Mouse (Mus musculus) megakaryocyte, embryonic 14.5 days (primary cell): ENCODE measurements around the gene Tenm3. TPM values are rescaled to one million over a fixed set of nuclear protein-coding genes. Genes with fewer than 3 reads are reported as not detected.

ENCODE experiments used
- H3K27me3 ChIP-seq: replicated peaks from 2 replicates; pipeline ENCODE3; 2012; ENCODE audit warnings: inconsistent platforms
- H3K36me3 ChIP-seq: replicated peaks from 2 replicates; pipeline ENCODE3; 2012; ENCODE audit warnings: low read length, inconsistent platforms, mixed read lengths
- H3K4me1 ChIP-seq: 2 replicates; pipeline ENCODE4 v1.6.1; 2012; ENCODE audit warnings: inconsistent platforms
- H3K4me3 ChIP-seq: replicated peaks from 2 replicates; pipeline ENCODE3; 2012; ENCODE audit warnings: moderate library complexity, mild to moderate bottlenecking, inconsistent platforms
- H3K9me3 ChIP-seq: 2 replicates; pipeline ENCODE4 v1.6.1; 2012; ENCODE audit warnings: inconsistent platforms
- FLI1 ChIP-seq: IDR thresholded peaks from 2 replicates; pipeline ENCODE4 v1.6.1; 2012; ENCODE audit warnings: low read length, inconsistent platforms, mixed read lengths
- GATA1 ChIP-seq: IDR thresholded peaks from 3 replicates; pipeline ENCODE4 v1.6.1; 2012; ENCODE audit warnings: mixed read lengths, low read length, inconsistent platforms, borderline replicate concordance
- polyA plus RNA-seq: library from polyadenylated mRNA; stranded (reverse); fragments of >175 nt; gene quantifications from 2 replicates; pipeline ENCODE4 v1.2.3, GENCODE M21; 2012; ENCODE audit warnings: low replicate concordance; ENCODE audit not compliant: insufficient read depth

The Tenm3 gene
- polyA plus RNA-seq, 1 experiment, result 0.39 TPM

DNA sequence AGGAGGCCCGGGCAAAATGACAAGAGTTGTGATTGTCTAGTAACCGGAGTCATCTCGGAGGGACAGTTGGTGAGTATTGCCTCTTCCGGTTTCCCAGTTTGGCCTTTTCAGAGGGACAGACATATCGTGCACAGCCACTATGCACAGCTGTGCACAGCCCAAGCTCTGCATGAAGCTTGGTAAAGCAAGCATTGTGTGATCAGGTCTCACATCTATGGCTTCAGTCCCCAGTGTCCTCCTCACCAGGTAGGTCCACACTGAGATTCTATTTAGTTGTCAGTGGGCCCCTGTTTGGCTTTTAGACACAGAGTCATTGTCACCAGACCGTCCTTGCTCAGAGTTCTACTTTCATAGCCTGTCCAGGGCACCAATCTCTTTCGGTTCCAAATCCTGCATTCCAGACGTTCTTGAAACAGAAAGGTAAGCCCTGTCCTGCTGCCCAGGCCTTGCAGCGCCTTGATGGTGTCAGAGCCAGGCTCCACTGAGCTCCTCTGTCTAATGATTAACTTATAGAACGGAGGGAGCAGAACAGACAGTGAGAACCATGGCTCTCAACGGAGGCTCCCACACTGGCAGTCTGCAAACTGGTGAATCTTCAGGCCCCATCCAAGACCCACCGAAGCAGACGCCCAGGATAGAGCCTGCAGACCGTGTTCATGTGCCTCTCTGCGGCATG is 240.4 kb downstream of the Tenm3 start:
- H3K4me3 ChIP-seq, result no peak overlapping the region
- no peaks in the 10 kb centered on the region for H3K4me1 ChIP-seq
- H3K36me3 ChIP-seq, result no peaks in the 10 kb centered on the region
- H3K9me3 ChIP-seq, result peaks cover 40% of the 10 kb centered on the region
- TF ChIP-seq GATA1 (no peak), FLI1 (no peak)
- H3K27me3 ChIP-seq, result no peaks in the 10 kb centered on the region

DNA sequence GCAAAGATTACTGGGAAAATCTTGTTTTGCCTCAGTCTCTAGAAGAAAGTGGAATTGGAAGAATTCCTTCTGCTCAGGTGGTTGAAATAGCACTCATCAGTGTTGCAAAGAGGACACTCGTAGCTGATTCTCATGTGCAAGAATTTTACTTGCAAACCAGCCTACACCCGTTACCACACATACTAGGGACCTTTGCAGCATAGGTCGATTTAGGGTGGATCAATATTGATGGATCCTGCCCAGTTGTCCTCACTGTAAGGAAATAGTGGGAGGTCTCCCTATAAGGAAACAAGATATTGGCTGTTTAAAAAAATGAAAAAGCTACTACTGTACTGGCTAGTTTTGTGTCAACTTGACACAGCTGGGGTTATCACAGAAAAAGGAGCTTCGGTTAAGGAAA is 242.1 kb downstream of the Tenm3 start:
- TF ChIP-seq FLI1, result no peak
- TF ChIP-seq GATA1, result no peak

DNA sequence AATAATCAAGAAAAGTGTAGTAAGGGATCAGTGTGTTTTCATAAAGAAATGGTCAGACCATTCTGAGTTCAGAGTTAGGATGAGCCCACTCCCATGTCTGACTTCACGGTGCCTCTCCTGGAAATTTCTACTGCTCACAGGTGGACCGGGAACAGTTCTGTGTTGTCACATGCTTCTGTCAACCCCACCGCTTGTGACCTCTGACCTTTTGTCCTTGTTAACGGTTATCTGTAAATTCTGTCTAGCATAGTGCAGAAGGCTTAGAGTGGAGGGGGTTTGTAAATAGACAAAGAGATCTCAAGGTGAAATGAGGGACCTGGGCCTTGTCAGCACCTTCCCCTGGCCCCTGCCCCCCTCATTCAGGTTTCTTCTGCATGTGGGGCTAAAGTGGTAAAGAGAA is 244.7 kb downstream of the Tenm3 start:
- Histone ChIP-seq H3K4me3 (no peak overlapping the region), H3K9me3 (peaks cover 37% of the 10 kb centered on the region), H3K36me3 (no peaks in the 10 kb centered on the region), H3K4me1 (no peaks in the 10 kb centered on the region), H3K27me3 (no peaks in the 10 kb centered on the region)
- TF ChIP-seq FLI1, result no peak
- no peak for TF ChIP-seq GATA1

More for the DNA sequence above, 242.1 kb downstream of the Tenm3 start:
- no peaks in the 10 kb centered on the region for H3K27me3 ChIP-seq
- peaks cover 37% of the 10 kb centered on the region for H3K9me3 ChIP-seq
- H3K36me3 ChIP-seq, result no peaks in the 10 kb centered on the region
- no peaks in the 10 kb centered on the region for H3K4me1 ChIP-seq
- no peak overlapping the region for H3K4me3 ChIP-seq

DNA sequence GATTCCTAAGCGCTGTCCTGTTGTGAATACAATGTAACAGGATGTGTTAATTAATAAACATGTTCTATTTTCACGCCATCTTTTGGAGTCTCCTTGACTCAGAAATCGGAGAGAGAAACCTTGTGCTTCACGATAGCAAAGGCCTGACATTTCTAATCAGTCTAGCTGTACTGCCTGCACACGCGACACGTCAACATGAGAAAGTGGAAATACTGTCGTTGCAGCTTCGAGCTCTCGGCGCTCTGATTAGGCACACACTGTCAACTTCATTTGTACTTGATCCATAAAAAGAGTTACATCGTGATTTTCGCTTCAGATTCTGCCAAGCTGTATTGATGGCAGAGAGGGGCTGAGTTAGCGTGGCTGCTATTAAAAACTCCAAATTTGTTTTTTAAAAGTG is 247.4 kb downstream of the Tenm3 start:
- Histone ChIP-seq H3K27me3 (no peaks in the 10 kb centered on the region), H3K36me3 (no peaks in the 10 kb centered on the region), H3K4me3 (no peak overlapping the region), H3K9me3 (peaks cover 21% of the 10 kb centered on the region), H3K4me1 (no peaks in the 10 kb centered on the region)
- TF ChIP-seq GATA1 (no peak), FLI1 (no peak)

DNA sequence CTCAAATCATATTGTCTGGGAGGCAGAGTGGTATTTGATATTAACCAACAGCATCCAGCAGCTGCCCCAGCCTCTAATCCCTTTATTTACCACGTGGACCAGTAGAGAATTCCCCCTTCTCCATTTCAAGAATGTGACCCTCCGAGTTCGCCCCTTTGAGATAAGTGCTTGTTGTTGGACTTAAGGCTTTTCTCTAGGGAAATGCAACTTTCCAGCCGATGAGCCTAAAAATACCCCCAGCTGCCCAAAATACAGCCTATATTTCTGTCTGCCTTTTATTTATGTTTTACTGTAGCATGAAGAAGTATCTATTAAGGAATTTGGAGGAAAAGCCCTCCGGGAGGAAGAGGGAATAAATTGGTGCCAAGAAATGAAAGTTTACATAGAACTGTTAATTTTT is 251.9 kb downstream of the Tenm3 start:
- peaks cover 41% of the 10 kb centered on the region for H3K9me3 ChIP-seq

DNA sequence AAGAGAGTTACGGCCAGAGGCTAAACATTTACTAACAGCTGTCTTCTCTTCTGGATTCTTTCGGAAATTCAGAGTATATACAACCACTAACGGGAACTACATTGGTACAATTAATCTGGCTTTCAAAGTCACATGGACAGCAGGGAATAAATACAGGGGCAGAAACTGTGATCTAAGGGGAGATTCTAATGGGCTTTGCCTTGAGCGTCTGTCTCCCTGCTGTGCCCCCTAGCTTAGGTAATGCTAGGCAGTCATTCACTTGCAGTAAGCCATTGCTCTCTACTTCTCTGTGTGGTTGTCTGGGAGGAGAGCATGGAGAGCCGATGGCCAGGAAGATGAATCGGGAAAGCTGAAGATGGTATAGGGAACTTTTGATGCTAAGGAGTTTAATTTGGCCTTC is 264.0 kb downstream of the Tenm3 start:
- Histone ChIP-seq H3K9me3 (no peaks in the 10 kb centered on the region), H3K4me1 (no peaks in the 10 kb centered on the region), H3K36me3 (no peaks in the 10 kb centered on the region), H3K27me3 (no peaks in the 10 kb centered on the region), H3K4me3 (no peak overlapping the region)
- TF ChIP-seq FLI1 (no peak), GATA1 (no peak)

More for the DNA sequence above, 251.9 kb downstream of the Tenm3 start:
- H3K4me1 ChIP-seq, result no peaks in the 10 kb centered on the region; the same call in 1 of the 2 replicates
- H3K27me3 ChIP-seq, result no peaks in the 10 kb centered on the region
- no peaks in the 10 kb centered on the region for H3K36me3 ChIP-seq
- H3K4me3 ChIP-seq, result no peak overlapping the region
- TF ChIP-seq FLI1 (no peak), GATA1 (no peak)

DNA sequence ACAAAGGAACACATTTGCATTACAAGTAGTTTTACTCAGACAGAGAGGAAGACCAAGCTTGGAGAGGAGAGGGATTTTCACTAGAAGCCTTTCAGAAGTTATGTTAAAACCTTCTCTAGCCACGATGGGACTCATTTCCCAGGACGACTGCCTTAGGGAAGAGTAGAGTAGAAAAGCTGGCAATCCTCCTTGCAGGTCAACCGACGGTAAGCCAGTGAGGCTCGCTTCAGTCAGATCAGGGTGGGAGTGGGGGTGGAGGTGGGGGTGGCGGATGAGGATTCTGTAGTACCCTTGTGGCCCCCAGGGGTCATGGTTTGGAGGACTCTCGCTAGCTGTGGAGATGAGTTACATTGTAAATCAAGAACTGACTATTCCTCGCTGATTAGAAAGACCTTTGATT is 264.6 kb downstream of the Tenm3 start:
- 0 out of 2 replicates have a peak, but pooled peaks cover 3% of the 10 kb centered on the region for H3K9me3 ChIP-seq
- H3K27me3 ChIP-seq, result no peaks in the 10 kb centered on the region
- no peaks in the 10 kb centered on the region for H3K36me3 ChIP-seq
- no peak overlapping the region for H3K4me3 ChIP-seq
- H3K4me1 ChIP-seq, result no peaks in the 10 kb centered on the region
- TF ChIP-seq GATA1 (no peak), FLI1 (no peak)

DNA sequence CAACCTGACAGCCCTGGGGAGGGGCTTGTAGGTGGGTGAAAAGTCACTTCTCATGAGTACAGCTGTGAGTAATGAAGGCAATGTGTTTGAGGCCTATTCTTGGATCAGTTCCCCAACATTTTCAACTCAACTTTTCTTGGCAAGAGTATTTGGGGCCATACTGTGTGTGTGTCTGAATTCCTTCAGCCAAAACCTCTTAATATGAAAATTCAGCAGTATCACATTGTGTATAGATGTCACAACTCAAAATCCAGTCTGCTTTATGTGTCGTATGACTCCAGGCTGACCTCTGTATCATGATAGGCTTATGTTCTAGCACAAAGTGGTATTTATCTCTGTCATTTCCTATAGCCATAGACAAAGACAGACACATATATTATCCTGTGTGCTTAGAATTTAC is 270.8 kb downstream of the Tenm3 start:
- Histone ChIP-seq H3K9me3 (peaks cover 14% of the 10 kb centered on the region), H3K27me3 (no peaks in the 10 kb centered on the region), H3K36me3 (no peaks in the 10 kb centered on the region), H3K4me1 (no peaks in the 10 kb centered on the region), H3K4me3 (no peak overlapping the region)
- TF ChIP-seq FLI1, result no peak
- no peak for TF ChIP-seq GATA1

DNA sequence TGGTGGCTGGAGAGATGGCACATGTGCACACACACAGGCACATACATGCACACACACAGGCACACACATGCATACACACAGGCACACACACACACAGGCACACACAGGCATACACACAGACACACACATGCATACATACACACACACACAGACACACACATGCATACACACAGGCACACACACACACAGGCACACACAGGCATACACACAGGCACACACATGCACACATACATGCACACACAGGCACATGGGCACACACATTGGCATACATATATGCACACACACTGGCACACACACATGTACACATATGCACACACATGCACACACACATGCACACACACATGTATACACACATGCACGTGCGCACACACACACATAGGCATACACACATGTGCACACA is 271.4 kb downstream of the Tenm3 start:
- TF ChIP-seq GATA1 (peak; percentile 31; the same call in 1 of the 3 replicates), FLI1 (no peak)
- no peaks in the 10 kb centered on the region for H3K36me3 ChIP-seq
- H3K9me3 ChIP-seq, result peaks cover 16% of the 10 kb centered on the region
- no peaks in the 10 kb centered on the region for H3K4me1 ChIP-seq
- H3K27me3 ChIP-seq, result no peaks in the 10 kb centered on the region
- peak overlapping the region; percentile 85 for H3K4me3 ChIP-seq

DNA sequence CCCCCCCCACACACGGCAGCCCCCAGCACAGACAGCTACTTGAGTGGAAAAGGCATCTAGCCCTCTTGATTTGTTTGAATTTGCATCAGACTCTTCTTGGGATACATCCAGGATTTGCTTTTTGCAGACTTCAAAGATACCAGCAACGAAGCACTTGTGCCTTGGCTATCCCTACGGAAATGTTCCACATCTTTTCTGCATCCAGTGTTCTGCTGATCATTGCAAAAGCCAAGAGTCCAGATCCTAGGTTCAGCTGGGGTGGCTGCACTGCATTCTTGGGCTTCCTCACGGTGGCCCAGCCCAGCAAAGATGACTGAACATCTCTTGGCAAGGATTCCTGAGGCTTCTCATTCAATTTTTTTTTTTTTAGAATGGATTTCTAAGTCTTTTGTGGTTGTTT is 275.1 kb downstream of the Tenm3 start:
- TF ChIP-seq GATA1 (no peak), FLI1 (no peak)
- Histone ChIP-seq H3K4me3 (no peak overlapping the region), H3K27me3 (no peaks in the 10 kb centered on the region), H3K9me3 (peaks cover 17% of the 10 kb centered on the region), H3K4me1 (no peaks in the 10 kb centered on the region), H3K36me3 (no peaks in the 10 kb centered on the region)

DNA sequence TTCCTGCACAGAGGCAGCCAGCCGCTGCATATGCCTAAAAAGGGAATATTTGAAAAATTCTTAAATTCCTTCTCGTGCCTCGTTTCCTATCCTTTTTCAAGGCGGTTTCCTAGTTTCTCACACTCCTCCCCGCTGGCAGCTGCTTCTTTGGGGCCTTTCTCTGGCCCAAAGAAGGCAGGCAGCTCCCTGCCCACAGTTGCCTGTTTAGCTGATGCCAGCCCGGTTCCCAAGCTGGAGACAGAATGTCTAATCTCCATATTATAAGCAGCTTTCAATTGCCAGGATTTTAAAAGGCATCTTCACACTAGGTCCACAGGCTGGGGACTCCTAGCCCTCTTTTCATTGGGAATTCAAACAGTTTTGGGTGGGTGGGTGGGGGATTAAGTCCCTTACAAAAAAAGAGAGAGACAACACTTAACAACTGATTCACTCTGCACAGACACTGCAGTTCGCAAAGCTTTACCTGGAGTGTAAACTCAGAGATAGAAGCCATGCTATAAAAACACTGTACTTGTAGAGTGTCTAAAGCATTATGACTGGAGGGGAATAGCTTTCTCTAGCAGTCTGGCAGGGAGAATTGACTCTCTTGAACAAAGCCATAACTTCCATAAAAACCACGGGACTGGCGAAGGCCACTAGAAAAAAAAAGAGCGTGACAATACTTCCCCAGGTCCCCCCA is 275.7 kb downstream of the Tenm3 start:
- H3K9me3 ChIP-seq, result peaks cover 17% of the 10 kb centered on the region
- no peak for TF ChIP-seq GATA1
- no peak for TF ChIP-seq FLI1
- no peaks in the 10 kb centered on the region for H3K36me3 ChIP-seq
- no peak overlapping the region for H3K4me3 ChIP-seq
- no peaks in the 10 kb centered on the region for H3K27me3 ChIP-seq
- H3K4me1 ChIP-seq, result no peaks in the 10 kb centered on the region
